Mouse (Mus musculus): ENCODE measurements around the gene Arl13b. TPM values are rescaled to one million over a fixed set of nuclear protein-coding genes. Genes with fewer than 3 reads are reported as not detected.

The Arl13b gene
- total and polyA plus RNA-seq, 3 experiments, result 9.3 to 14.5 (median 10.9) TPM

- Histone ChIP-seq H3K9me3 (replicated peaks; ENCODE audit: low read length) (no peaks in the 10 kb centered on the region), H3K79me2 (replicated peaks; ENCODE audit: control insufficient read depth, extremely low read depth, insufficient read depth, poor library complexity, severe bottlenecking) (no peaks in the 10 kb centered on the region), H3K4me1 (ENCODE audit: control insufficient read depth in 1 of 2, insufficient read depth in 2 of 2) (peaks cover 0 to 13% of the 10 kb centered on the region in 2 experiments; a peak in 3 of 4 replicates), H3K4me2 (ENCODE audit: insufficient read depth, low read depth, poor library complexity, severe bottlenecking) (no peak overlapping the region), H3K36me3 (replicated peaks in 1 of 2; ENCODE audit: control insufficient read depth in 1 of 2, insufficient read depth in 1 of 2, low read length in 1 of 2) (no peaks in the 10 kb centered on the region), H3K4me3 (replicated peaks in 1 of 3; ENCODE audit: low read depth in 2 of 3, low read length in 2 of 3, poor library complexity in 1 of 3) (no peak overlapping the region), H3K27me3 (replicated peaks) (peaks cover 4% of the 10 kb centered on the region), H3K9ac (ENCODE audit: insufficient read depth, low read depth) (no peak overlapping the region), H3K27ac (ENCODE audit: insufficient read depth, low read depth) (no peak overlapping the region)
- in situ Hi-C loops (cut with MboI; ENCODE audit: low pct_ligation_motif_present, low pct_unique_long_range_greater_than_20kb, low sequenced_read_pairs) (no loop called here), dilution Hi-C loops (cut with MboI; ENCODE audit: extremely low pct_ligation_motif_present, extremely low pct_unique_long_range_greater_than_20kb, low sequenced_read_pairs) (no loop called here)
- TF ChIP-seq JUN (IDR thresholded peaks at IDR 0.05; ENCODE audit: insufficient read depth, low read depth, low read length) (no peak), BHLHE40 (IDR thresholded peaks at IDR 0.05; ENCODE audit: low read depth, low read length) (no peak), TBP (conservative IDR thresholded peaks at IDR 0.05; ENCODE audit: low read depth, low read length) (0 out of 2 replicates have a peak, but pooled peaks have one; percentile 58), CTCF (conservative IDR thresholded peaks at IDR 0.05 in 1 of 2, IDR thresholded peaks at IDR 0.05 in 1 of 2; ENCODE audit: low read depth in 2 of 2, low read length in 2 of 2) (peak in 1 of 2 experiments; percentile 58; a peak in 2 of 4 replicates)
- peak; percentile 29 for DNase-seq (ENCODE audit: extremely low read depth)
Measured at GRCm38 (mm10) chr16:62852464-62853252, 5.8 kb upstream of the Arl13b start.

GRCm38 (mm10) chr16:62845341-62845740 lies 1.5 kb downstream of the Arl13b start:
- H3K4me2 ChIP-seq (ENCODE audit: insufficient read depth, low read depth, poor library complexity, severe bottlenecking), result peak overlapping the region; percentile 94

GRCm38 (mm10) chr16:62834016-62834735 lies 12.7 kb downstream of the Arl13b start:
- 0 out of 2 replicates have a peak, but pooled peaks cover 4% of the 10 kb centered on the region for H3K79me2 ChIP-seq (replicated peaks; ENCODE audit: control insufficient read depth, extremely low read depth, insufficient read depth, poor library complexity, severe bottlenecking)
- DNase-seq (ENCODE audit: extremely low read depth), result peak; percentile 78
- H3K9me3 ChIP-seq (replicated peaks; ENCODE audit: low read length), result no peaks in the 10 kb centered on the region
- H3K9ac ChIP-seq (ENCODE audit: insufficient read depth, low read depth), result 0 out of 2 replicates have a peak overlapping the region, but pooled peaks have one; percentile 24
- in situ Hi-C loops (cut with MboI; ENCODE audit: low pct_ligation_motif_present, low pct_unique_long_range_greater_than_20kb, low sequenced_read_pairs) (loop anchor here (25.0 kb wide), 1 partner anchor 322 kb away; no protein-coding TSS in a partner anchor), dilution Hi-C loops (cut with MboI; ENCODE audit: extremely low pct_ligation_motif_present, extremely low pct_unique_long_range_greater_than_20kb, low sequenced_read_pairs) (no loop called here)
- H3K4me2 ChIP-seq (ENCODE audit: insufficient read depth, low read depth, poor library complexity, severe bottlenecking), result peak overlapping the region; percentile 69
- no peaks in the 10 kb centered on the region for H3K27me3 ChIP-seq (replicated peaks)
- H3K4me1 ChIP-seq (ENCODE audit: control insufficient read depth in 1 of 2, insufficient read depth in 2 of 2), result peaks cover 10 to 34% of the 10 kb centered on the region in 2 experiments
- H3K36me3 ChIP-seq (replicated peaks in 1 of 2; ENCODE audit: control insufficient read depth in 1 of 2, insufficient read depth in 1 of 2, low read length in 1 of 2), result peaks cover 3% of the 10 kb centered on the region in 2 experiments
- H3K27ac ChIP-seq (ENCODE audit: insufficient read depth, low read depth), result peak overlapping the region; percentile 61
- no peak overlapping the region for H3K4me3 ChIP-seq (replicated peaks in 1 of 3; ENCODE audit: low read depth in 2 of 3, low read length in 2 of 3, poor library complexity in 1 of 3)
- TF ChIP-seq ZKSCAN1 (IDR thresholded peaks at IDR 0.05; ENCODE audit: borderline replicate concordance, low read depth, low read length) (no peak), NRF1 (IDR thresholded peaks at IDR 0.05; ENCODE audit: low read depth, low read length) (no peak), ETS1 (conservative IDR thresholded peaks at IDR 0.05; ENCODE audit: low read depth, low read length) (peak; percentile 40; the same call in 1 of the 2 replicates), MEF2A (IDR thresholded peaks at IDR 0.05; ENCODE audit: borderline replicate concordance, low read depth, low read length) (no peak), CTCF (conservative IDR thresholded peaks at IDR 0.05 in 1 of 2, IDR thresholded peaks at IDR 0.05 in 1 of 2; ENCODE audit: low read depth in 2 of 2, low read length in 2 of 2) (no peak), IRF4 (IDR thresholded peaks at IDR 0.05; ENCODE audit: low read depth, low read length) (peak; percentile 98), JUN (IDR thresholded peaks at IDR 0.05; ENCODE audit: insufficient read depth, low read depth, low read length) (peak; percentile 10; the same call in 1 of the 2 replicates), MAZ (IDR thresholded peaks at IDR 0.05; ENCODE audit: low read depth, low read length) (no peak), MXI1 (IDR thresholded peaks at IDR 0.05; ENCODE audit: low read depth, low read length) (no peak), POLR2A (IDR thresholded peaks at IDR 0.05; ENCODE audit: low read depth, low read length) (no peak), BHLHE40 (IDR thresholded peaks at IDR 0.05; ENCODE audit: low read depth, low read length) (0 out of 2 replicates have a peak, but pooled peaks have one; percentile 13), ZNF384 (IDR thresholded peaks at IDR 0.05; ENCODE audit: low read depth, low read length) (no peak), TBP (conservative IDR thresholded peaks at IDR 0.05; ENCODE audit: low read depth, low read length) (no peak), HCFC1 (IDR thresholded peaks at IDR 0.05; ENCODE audit: low read depth, low read length) (no peak), TCF12 (IDR thresholded peaks at IDR 0.05; ENCODE audit: low read depth, low read length) (0 out of 2 replicates have a peak, but pooled peaks have one; percentile 41), E2F4 (IDR thresholded peaks at IDR 0.05; ENCODE audit: insufficient replicate concordance, low read depth, low read length) (no peak), CHD2 (IDR thresholded peaks at IDR 0.05; ENCODE audit: low read length) (peak; percentile 58; the same call in 1 of the 2 replicates), EP300 (IDR thresholded peaks at IDR 0.05; ENCODE audit: low read length) (peak; percentile 98), USF1 (IDR thresholded peaks at IDR 0.05; ENCODE audit: low read depth, low read length) (no peak)

More at GRCm38 (mm10) chr16:62845341-62845740, 1.5 kb downstream of the Arl13b start:
- DNase-seq (ENCODE audit: extremely low read depth), result no peak
- H3K79me2 ChIP-seq (replicated peaks; ENCODE audit: control insufficient read depth, extremely low read depth, insufficient read depth, poor library complexity, severe bottlenecking), result no peaks in the 10 kb centered on the region; the same call in none of the 2 replicates
- TF ChIP-seq MXI1 (IDR thresholded peaks at IDR 0.05; ENCODE audit: low read depth, low read length), result no peak
- peaks cover 2% of the 10 kb centered on the region for H3K27me3 ChIP-seq (replicated peaks)
- dilution Hi-C loops (cut with MboI; ENCODE audit: extremely low pct_ligation_motif_present, extremely low pct_unique_long_range_greater_than_20kb, low sequenced_read_pairs) (no loop called here), in situ Hi-C loops (cut with MboI; ENCODE audit: low pct_ligation_motif_present, low pct_unique_long_range_greater_than_20kb, low sequenced_read_pairs) (loop anchor here (25.0 kb wide), 1 partner anchor 333 kb away; no protein-coding TSS in a partner anchor)
- H3K4me3 ChIP-seq (replicated peaks in 1 of 3; ENCODE audit: low read depth in 2 of 3, low read length in 2 of 3, poor library complexity in 1 of 3), result peak overlapping the region in 1 of 3 experiments; percentile 77
- H3K9ac ChIP-seq (ENCODE audit: insufficient read depth, low read depth), result peak overlapping the region; percentile 71; the same call in 1 of the 2 replicates
- H3K27ac ChIP-seq (ENCODE audit: insufficient read depth, low read depth), result no peak overlapping the region
- peaks cover 0 to 23% of the 10 kb centered on the region in 2 experiments; a peak in 2 of 4 replicates for H3K4me1 ChIP-seq (ENCODE audit: control insufficient read depth in 1 of 2, insufficient read depth in 2 of 2)
- H3K9me3 ChIP-seq (replicated peaks; ENCODE audit: low read length), result no peaks in the 10 kb centered on the region
- H3K36me3 ChIP-seq (replicated peaks in 1 of 2; ENCODE audit: control insufficient read depth in 1 of 2, insufficient read depth in 1 of 2, low read length in 1 of 2), result no peaks in the 10 kb centered on the region

All from CH12.LX (cell line).